Mouse (Mus musculus) MEL (cell line): ENCODE measurements at regions not wholly inside any gene's neighbourhood (a gene's known extent, or its start where the extent isn't known, plus 50 kb on each side); places are given as distances from the start of the nearest gene placed in this dataset.

Source experiments
- EP300 ChIP-seq, 2 experiments: IDR thresholded peaks; 2 replicates each; pipeline ENCODE4 v1.6.1; 2011; ENCODE audit warnings: improper control_type of control experiment in 2 of 2, low read length in 2 of 2, low read depth in 1 of 2, mild to moderate bottlenecking in 1 of 2
- MAX ChIP-seq: IDR thresholded peaks from 2 replicates; pipeline ENCODE4 v1.6.1; 2011; ENCODE audit warnings: low read length, improper control_type of control experiment
- MAZ ChIP-seq: IDR thresholded peaks from 2 replicates; pipeline ENCODE4 v1.6.1; 2012; ENCODE audit warnings: low read depth, mild to moderate bottlenecking, inconsistent platforms, low read length, improper control_type of control experiment
- POLR2A ChIP-seq, 2 experiments: IDR thresholded peaks; 2 replicates each; pipeline ENCODE4 v1.6.1; 2011 to 2012; ENCODE audit warnings: low read length in 2 of 2, mild to moderate bottlenecking in 2 of 2, control low read depth in 1 of 2, improper control_type of control experiment in 1 of 2, low read depth in 1 of 2, moderate library complexity in 1 of 2; ENCODE audit not compliant: control insufficient read depth in 1 of 2, insufficient read depth in 1 of 2, poor library complexity in 1 of 2
- POLR2AphosphoS2 ChIP-seq: IDR thresholded peaks from 2 replicates; pipeline ENCODE4 v1.6.1; 2011; ENCODE audit warnings: low read length, improper control_type of control experiment
- POLR2AphosphoS5 ChIP-seq: IDR thresholded peaks from 2 replicates; pipeline ENCODE4 v1.6.1; 2012; ENCODE audit warnings: low read depth, borderline replicate concordance, mild to moderate bottlenecking, inconsistent platforms, low read length, moderate library complexity, mixed read lengths
- RAD21 ChIP-seq: IDR thresholded peaks from 2 replicates; pipeline ENCODE4 v1.6.1; 2011; ENCODE audit warnings: mild to moderate bottlenecking, low read depth, low read length, improper control_type of control experiment
- RCOR1 ChIP-seq: IDR thresholded peaks from 2 replicates; pipeline ENCODE4 v1.6.1; 2012; ENCODE audit warnings: low read depth, mild to moderate bottlenecking, inconsistent platforms, low read length, improper control_type of control experiment
- TAL1 ChIP-seq: IDR thresholded peaks from 2 replicates; pipeline ENCODE4 v1.6.1; 2012; ENCODE audit warnings: mild to moderate bottlenecking, inconsistent platforms, low read length, moderate library complexity, mixed read lengths

GRCm38 (mm10) chr6:51279491-51279890, 153.0 kb upstream of the Nfe2l3 start:
- TF ChIP-seq POLR2A (IDR thresholded peaks at IDR 0.05; ENCODE audit: control insufficient read depth in 1 of 2, insufficient read depth in 1 of 2, low read depth in 1 of 2, low read length in 2 of 2, poor library complexity in 1 of 2) (no peak), EP300 (IDR thresholded peaks at IDR 0.05; ENCODE audit: low read depth in 1 of 2, low read length in 2 of 2) (no peak), MAX (no peak), RAD21 (no peak), RCOR1 (no peak), POLR2AphosphoS5 (no peak), POLR2AphosphoS2 (no peak), MAZ (no peak), TAL1 (no peak)
